Mouse (Mus musculus): ENCODE data around the gene Ybx2.
"Not testable (repeated sequence)": the region's sequence is repeated elsewhere in the genome, so short reads cannot be mapped to it uniquely, and the experiment has no call there.

Ybx2 gene

DNA sequence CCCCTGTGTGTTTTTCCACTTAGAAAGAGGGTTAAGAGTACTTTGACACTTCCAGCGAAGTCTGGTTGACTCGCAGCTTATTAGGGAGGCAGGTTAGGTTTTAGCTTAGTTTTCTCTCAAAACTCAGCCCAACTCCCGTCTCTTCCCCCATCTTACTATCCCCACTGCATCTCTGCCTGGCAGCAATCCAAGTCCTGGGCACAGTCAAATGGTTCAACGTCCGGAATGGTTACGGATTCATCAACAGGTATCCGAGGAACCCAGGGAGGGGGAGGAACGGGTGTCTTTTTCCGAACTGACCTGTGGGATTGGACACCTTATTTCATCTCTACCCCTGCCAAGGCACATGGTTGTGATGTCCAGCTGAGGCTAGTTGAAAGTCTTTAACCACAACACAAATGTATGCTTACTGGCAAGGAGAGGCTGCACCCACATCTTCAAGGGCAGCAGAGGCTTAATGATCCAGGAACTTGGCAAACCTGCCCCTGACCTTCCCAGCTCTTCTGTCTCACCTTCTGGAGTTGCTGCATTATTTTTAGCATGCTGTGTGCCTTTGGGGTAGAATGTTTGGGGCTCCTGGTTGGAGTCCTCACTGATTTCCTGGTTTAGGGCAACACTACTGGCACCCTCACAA, 1.2 kb downstream of the Ybx2 start:
- no peak for DNase-seq

DNA sequence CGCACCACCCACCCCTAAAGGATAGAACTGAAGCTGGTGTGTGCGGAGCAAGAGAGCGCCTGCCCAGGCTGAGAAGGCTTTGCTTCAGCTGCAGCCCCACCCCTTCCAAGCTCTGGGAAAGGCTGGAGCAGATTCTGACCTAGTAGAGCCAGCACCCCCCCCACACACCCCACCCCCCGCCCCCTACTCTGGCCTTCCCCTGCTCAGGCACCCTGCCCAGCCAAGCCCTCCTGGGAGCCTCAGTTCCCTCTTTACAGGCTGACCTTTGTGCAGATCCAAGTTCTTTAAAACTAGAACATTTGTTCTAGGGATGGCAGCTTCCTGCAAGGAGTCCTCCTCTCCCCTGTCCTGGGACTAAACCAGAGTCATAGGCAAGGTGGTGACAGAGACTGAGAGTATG, 1.8 kb downstream of the Ybx2 start:
- no peak for DNase-seq

DNA sequence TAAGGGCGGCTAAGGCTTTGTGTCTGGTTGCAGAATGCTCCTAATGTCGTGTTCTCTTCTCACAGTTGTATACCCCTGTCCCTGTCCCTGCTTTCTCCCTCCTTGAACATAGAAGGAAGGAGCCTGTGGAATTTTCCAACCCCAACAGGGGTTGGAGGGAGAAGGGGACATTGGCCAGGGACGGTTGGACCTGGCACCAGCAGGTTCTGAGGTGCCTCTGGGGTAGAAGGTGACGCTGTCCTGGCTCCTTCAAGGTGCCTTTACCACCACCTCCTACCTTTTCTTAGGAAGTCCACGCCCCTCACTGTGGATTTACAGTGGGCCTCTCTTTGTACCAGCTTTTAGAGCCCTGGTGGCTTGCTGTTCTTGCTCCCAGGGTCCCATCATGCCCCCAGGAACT, 2.2 kb downstream of the Ybx2 start:
- no peak for DNase-seq

DNA sequence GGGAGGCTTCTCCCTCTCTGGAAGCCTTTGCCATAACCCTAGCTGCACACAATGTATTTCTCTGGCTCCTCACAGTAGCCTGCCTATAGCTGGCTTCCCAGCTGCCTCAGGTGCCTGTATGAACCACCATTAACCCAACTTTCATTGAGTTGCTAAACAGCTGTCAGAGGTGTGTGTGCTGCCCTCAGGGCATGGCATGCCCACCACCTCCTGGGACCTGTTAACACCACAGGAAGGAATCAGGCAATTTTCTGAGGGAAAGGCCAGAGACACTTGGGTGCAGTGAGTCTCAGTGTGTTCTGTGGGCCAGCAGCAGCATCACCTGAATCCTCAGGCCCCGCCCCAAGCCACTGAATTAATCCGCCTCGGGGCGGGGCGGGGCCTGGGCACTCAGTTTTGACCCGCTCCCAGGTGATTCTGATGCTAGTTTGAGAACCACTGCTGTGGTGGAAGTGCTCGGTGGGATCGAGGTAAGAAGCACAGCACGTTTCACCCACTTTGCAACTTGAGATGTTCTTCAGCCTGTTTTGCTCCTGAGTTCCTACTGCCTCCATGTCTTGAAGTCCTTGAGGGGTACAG, 2.9 kb downstream of the Ybx2 start:
- DNase-seq: no peak

DNA sequence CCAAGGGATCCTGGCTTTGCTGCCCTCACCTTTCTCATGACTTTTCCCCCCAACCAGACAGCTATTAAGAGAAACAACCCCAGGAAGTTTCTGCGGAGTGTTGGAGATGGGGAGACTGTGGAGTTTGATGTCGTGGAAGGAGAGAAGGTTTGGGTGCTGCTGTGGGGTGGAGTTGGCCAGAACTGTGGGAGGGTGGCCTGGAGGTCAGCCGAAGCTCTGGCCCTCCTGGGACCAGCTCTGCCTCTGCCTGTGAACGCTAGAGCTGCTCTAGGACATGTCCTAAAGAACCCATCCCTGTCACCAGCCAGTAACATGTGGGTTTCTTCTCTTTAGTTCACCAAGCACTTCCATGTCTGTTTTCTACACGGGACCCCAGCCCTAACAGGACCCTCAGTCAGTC, 3.6 kb downstream of the Ybx2 start:
- DNase-seq: no peak

DNA sequence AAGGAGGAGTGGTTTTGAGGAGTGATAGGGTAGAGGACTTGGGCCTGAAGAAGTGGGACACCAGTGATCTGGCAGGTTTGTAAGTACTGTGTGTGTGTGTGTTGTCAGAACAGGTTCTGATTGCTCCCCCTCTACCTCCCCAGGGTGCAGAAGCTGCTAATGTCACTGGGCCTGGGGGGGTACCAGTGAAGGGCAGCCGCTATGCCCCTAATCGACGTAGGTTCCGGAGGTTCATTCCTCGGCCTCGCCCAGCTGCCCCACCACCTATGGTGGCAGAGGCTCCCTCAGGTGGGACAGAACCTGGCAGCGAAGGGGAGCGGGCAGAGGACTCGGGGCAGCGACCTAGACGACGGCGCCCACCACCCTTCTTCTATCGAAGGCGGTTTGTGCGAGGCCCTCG, 4.1 kb downstream of the Ybx2 start:
- no peak for DNase-seq

DNA sequence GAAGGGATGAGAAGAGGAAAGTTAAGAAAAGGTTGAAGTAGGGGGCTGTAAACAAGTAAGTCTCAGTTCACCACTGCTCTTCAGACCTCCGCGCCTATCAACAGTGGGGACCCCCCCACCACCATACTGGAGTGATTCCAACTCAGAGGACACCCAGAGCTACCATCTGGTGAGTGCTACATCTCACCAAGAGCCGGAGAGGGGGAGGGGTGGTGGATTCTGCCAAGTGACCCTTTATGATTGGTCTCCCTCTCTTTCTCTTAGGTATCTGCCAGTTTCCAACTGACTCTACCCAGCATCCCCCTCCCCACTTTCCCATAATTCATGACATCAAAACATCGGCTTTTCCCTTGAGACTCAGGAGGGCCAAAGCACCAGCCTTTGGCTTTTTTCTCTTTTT, 5.4 kb downstream of the Ybx2 start:
- DNase-seq: no peak

DNA sequence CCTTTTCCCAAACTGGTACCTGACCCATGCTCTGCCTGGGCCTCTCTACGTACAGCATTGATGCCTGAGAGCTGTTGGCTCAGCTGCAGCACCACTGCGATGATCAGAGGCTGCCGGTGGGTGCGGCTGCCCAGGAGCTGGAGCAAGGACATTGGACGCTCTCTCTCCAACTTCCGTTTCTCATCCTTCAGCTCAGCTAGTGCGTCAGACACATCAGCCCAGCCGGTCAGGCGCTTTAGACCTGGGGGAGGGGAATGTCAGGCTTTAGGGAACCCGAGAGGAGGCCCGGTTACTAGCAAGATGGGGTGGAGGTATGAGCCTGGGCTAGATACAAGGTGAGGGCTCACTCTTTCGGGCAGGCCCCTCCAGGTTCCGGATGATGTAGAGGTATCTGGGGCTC, 9.6 kb downstream of the Ybx2 start:
- no peak for DNase-seq

DNA sequence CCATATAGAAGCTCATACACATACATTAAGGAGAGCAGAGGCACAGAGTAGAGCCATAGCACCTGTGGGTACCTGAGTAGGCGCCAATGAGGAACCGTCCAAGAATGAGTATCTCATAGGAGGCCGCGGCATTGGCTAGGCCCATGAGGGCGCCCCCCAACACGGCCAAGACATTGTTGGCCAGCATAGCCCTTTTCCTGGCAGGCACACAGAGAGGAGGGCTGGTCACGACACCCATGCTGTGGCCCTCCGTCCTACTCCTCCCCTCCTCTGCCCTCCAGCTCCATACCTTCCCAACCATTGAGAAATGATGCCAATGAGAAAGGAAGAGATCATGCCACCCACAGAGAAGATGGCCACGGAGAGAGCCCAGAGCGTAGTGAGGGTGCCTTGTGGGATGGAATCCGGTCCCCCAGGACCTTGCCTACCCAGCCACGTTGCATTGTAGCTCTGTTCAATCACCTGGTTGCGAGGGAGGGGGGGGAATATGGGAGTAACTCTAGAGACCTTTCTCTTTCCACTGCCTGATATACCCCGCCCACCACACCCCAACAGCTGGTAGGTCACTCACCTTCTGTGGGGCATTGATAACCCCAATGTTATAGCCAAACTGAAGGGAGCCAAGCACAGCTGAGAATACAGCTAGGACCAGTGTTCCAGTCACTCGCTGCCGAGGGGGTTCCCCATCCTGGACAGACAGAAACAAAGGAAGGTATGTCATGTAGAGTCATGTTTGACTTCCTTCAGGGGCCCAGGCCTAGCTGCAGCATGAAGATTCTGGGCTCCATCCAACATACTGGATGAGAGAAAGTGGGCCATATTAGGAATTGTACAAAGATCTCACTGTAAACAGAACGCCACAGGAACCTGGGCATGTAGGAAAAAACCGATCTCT, 10.6 kb downstream of the Ybx2 start:
- DNase-seq: no peak

DNA sequence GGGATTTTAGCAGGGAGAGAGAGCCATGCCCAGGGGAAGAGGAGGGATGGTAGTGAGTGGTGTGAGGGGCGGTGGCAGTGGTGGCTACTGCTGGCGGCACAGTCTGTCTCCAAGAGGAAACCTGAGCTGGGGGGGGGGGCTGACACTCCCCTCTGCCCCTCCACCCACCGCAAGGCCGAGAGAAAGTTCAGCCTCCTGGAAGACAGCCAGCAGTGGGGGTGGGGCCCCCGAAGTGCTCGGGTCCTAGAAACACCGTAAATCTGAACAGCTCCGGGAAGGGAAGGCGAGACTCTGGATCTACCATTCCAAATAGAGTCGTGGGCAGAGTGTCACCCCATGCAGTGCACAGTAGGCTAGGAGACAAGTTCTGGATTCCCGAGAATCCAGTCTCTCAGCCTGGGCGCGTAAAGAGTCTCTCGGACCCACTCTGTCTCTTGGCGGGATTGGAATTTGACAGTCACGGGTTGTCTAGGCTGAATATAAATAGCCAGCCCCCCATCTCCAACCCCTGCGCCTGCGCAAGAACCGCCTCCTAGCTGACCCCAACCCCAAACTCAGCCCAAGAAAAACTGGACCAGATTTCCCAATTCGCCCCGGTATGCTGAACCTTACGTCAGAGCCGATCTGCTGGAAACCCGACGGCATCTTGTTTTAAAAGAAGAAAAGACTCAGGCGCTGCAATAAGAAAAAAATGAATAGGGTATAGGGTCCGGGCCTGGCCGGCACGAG, 11.9 kb downstream of the Ybx2 start:
- no peak for DNase-seq

DNA sequence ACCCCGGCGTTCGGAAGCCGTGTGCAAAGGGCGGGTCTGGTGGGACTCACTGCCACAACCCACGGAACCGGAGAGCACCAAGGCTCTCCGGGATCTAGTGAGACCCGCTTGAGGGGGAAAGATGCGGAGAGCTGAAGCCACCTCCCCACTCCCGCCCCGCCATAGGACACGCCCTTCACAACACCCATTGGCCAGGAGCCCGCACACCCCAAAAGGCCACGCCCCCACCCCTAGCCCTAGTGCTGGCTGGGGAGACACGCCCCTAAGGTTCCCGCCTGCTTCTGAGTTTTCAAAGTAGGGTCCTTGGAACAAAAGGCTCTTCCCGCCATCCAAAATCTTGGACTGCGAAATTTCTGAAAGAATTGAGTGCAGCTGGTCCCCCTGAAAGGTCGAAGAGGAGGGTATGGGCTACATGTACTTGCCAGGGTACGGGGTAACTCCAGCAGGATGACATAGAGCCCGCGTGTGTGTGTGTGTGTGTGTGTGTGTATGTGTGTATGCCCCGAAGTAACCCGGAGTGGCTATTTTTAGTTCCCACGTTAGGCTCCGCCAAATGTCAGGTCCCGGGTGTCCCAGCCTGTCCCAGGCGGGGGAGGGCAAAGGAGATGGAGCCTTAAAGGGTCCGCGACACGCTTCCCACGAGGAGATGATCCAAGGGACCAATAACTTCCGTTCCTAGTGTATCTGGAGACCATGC, 12.6 kb downstream of the Ybx2 start, which contains the start of gene Slc2a4:
Gene Slc2a4 (minus strand): TSS at position 123 of the 697 bp plus-strand sequence.
- DNase-seq: peak; percentile 96

DNA sequence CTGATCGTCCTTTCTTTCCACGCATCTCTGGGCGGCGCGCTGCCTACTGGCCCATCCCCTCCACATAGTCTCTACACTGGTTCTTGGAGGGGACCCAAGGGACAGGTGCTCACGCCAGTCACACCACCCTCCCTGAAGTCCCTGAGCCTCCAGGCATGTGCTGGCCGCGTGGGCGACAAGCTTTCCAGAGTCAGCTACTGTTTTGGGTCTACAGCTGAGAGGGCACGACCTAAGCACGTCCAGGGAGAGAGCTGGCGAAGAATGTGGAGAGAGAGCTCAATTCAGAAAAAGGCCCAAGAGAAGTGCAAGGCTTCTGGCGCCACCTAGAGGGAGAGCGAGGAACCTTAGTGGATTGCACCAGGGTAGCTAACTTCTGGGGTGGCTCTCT, 13.2 kb downstream of the Ybx2 start:
- peak; percentile 93 for DNase-seq

DNA sequence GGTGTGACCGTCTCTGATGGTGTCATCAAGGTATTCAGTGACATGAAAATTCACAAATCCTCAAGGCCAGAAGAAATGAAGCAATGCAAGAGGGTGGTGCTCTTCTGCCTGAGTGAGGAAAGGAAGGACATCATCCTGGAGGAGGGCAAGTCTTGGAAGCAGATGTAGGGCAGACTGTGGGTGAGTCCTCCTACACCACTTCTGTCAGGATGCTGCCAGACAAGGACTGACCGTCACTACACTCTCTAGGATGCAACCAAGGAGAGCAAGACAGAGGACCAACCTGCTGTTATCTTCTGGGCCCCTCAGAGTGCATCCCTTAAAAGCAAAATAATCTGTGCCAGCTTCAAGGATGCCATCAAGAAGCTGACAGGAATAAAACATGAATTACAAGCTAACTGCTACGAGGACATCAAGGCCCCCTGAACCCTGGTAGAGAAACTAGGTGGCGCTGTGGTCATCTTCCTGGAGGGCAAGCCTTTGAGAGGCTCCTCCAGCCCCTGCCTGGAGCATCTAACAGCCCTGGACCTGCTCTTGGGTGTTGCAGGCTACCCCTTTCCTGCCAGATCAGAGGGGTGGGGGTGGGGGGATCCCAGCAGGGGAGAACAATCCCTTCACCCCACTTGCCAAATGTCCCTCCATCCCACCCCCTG, 15.3 kb downstream of the Ybx2 start:
- DNase-seq: peak; percentile 38

DNA sequence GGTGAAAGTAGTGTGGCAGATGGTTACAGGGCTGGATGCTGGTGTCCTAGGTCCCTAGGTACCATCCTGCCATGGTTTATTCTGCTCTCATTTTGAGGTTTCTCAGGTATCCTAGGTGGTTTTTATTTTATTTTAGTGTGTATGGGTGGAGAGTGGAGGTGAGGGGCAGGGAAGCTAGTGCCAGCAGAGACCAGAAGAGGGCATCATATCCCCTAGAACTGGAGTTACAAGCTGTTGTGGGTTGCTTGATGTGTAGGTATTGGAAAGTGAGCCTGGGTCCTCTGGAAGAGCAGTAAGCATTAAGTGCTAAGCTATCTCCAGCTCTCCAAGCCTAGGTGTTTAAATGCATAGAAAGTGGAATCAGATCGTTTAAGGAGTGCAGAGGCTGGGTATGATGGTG, 16.7 kb downstream of the Ybx2 start:
- DNase-seq: peak; percentile 4

DNA sequence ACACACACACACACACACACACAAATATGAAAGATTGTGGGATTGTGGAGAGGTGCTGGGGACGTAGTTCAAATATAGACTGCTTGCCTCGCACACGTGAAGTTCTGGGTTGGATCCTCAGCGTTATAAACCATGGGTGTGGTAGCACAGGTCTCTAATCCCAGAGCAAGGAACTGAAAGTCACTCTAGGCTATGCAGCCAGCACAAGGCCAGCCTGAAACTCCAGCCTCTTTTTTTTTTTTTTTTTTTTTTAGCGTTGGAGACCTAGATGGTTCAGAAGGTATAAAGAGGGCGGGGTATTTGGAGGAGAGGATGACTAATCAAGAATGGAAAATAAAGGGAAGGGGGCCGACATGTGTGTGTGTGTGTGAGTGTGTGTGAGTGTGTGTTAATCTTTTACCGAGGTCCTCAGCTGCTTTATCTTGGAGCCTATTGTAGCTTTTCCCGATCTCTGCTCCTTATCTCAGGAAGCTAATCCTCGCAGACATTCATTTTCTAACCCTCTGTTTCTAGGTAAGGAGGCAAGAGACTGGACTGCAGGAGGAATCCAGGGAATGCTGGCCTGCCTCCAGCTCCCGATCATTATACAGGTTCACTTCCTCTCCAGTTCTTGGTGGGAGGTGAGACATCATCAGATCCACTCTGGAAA, 17.8 kb downstream of the Ybx2 start:
- DNase-seq: no peak

DNA sequence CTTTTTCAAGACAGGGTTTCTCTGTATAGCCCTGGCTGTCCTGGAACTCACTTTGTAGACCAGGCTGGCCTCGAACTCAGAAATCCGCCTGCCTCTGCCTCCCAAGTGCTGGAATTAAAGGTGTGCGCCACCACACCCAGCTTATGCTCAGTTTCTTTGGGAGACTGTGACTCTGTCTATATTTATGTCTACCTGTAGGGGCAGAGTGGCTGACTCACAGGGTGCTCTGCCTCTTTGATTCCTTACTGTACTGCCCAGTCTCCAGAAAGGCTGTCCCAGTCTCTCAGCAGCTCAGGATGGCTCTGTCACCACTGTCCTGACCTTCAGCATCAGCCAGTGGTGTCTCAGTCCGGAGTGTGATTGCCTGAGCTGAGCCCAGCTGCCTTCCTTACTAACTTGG, 20.0 kb downstream of the Ybx2 start:
- not testable (repeated sequence) for DNase-seq

DNA sequence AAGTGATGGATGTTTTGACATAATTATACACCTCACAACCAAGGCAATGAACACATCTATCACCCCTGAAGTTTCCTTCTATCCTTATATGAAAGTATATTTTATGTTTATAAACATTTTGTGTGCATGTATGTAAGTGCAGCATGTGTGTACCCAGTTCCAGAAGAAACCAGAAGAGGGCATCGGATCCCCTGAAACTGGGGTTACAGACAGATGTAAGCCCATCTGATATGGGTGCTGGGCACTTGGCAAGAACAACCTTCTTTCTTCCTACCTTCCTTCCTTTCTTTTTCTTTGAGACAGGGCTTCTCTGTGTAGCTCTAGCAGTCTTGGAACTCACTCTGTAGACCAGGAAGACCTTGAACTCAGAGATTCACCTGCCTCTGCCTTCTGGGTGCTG, 20.6 kb downstream of the Ybx2 start:
- DNase-seq: no peak

DNA sequence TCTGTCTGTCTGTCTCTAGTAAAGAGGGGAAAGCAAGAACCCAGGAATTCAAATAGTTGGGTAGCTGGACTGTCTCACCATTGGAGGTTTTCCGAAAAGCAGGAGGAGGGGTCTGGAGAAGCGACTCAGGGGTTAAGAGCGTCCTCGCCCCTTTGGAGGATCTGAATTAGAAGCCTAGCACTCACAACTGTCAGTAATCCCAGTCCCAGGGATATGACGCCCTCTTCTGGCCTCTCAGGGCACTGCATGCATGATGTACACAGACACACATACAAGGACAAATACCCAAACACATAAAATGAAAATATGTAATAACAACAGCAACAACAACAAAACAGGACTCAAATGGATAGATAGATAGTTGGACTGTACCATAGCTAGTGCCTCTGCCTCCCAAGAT, 25.0 kb downstream of the Ybx2 start:
- DNase-seq: peak; percentile 44

DNA sequence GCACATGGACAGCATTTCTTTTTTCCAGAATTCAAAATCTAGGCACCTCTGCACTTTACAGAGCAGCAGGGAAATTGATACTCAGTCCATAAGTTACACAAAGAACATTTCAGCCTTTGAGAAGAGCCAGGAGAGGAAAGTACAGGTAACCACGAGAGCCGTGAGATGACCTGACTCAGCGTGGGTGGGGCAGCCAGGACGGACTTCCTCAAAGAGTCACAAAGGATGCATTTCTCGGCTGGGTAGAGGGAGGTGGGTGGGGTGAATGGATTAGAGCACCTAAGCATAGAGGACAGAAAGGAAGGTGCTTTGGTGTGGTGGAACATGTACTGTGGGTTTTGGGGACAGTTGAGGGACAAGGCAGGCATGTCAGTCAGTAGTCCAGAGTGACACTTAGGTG, 26.2 kb downstream of the Ybx2 start:
- no peak for DNase-seq

DNA sequence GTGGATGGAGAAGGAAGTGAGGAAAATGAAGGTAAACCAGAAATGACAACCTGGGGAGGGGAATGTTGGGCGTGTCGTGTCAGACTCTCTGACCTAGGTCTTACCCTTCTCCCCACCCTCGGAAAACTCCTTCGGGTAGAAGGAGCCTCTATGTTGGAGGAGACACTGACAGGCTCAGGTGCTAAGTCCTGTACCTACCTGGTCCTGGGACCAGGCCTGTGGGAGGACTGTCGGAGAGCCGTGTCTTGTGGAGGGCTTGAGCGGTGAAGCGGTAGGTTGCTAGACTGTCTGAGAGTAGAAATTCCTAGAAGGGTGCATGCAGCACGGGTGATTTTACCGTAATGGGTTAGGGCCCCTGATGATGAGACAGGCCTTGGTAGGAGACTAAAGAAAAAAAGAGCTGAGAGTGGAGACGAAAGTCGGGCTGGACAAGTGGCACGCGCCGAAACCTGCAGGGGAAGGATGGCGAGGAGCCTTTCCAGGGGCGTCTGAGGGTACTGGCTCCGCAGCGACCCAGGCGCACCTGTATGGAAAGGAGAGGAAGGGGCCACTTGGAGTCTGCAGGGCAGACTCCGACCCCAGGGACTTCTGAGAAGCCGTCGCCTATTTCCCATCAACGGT, 29.2 kb downstream of the Ybx2 start, which contains the start of gene Cldn7:
Gene Cldn7 (plus strand): TSS at position 130 of the 621 bp plus-strand sequence.
- no peak for DNase-seq
